Mouse (Mus musculus): ENCODE measurements at regions not wholly inside any gene's neighbourhood (a gene's known extent, or its start where the extent isn't known, plus 50 kb on each side); places are given as distances from the start of the nearest gene placed in this dataset.

DNA sequence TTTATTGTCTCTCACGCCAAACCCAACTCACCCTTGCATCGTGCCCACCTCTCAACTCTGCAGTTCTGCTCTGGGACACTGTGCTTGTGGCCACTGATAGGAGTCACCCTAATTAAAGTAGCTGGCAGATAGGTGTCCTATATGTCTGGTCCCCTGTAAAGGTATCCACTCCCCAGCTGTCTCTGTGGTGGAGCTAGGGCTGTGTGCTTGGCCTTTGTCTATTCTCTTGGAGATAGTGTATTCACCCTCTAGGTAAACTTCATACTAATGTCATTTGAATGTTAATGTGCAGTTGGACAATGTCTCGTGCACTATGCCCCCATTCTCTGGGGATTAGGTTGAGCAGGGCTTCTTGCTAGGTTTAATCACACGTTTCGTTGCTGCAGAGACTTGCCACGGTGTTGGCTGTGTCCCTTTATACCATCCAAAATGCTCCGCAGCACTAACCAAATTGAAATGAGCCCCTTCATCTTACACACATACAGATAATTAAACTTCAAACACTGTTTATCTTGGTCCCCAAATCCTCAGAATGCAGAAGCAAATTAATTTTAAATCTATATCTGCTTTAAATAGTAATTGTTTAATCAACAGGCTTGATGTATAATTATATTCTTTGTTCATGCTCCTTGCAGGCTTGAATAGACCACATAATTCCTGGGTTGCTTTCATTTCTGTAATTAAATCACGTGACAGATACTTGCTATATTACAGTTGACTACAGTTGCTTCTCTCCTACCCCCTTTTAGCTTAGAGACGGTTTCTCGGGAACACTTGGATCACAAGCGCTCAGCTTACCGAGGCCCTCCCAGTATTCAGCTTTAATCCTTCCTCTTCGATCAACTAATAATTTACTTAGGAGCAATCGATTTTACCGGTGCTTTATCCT, 453.0 kb upstream of the Slc30a5 start:
- no peaks in the 10 kb centered on the region for H3K27me3 ChIP-seq (ENCODE audit: control insufficient read depth, insufficient read depth, insufficient read length)
- no peak overlapping the region for H3K4me2 ChIP-seq (ENCODE audit: low read depth)
- TF ChIP-seq SRF (IDR thresholded peaks at IDR 0.05; ENCODE audit: control insufficient read depth, insufficient read length, low read depth) = no peak
- no peaks in the 10 kb centered on the region for H3K79me2 ChIP-seq (ENCODE audit: control insufficient read depth, insufficient read depth)
- H3K36me3 ChIP-seq (ENCODE audit: control insufficient read depth, insufficient read depth) = no peaks in the 10 kb centered on the region
- no peak overlapping the region for H3ac ChIP-seq (ENCODE audit: control insufficient read depth, insufficient read length)
- no peak overlapping the region for H3K4me3 ChIP-seq

DNA sequence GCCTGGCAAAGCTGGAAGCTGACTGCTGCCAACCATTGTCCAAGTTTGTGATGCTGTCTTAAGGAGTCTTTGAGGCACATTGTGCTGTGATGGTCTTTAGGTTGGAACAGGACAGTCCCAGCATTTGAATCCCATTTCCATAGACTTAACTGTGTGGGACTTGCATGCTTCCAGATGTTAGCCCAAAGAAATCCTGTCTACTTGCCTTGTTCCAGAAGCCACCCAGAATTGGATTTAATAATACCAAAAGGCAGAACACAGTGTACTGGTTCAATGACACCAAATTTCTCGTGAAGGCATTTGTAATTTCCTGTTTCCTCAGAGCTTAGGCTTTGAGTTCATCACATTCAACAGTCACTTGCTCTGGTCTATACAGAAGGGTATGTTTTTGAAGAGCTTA, 444.9 kb upstream of the Slc30a5 start:
- no peak for TF ChIP-seq MYOD1 (IDR thresholded peaks at IDR 0.05; ENCODE audit: control insufficient read depth in 1 of 3, insufficient read length in 2 of 3, low read depth in 2 of 3)
- TF ChIP-seq MAX (IDR thresholded peaks at IDR 0.05; ENCODE audit: low read depth) = no peak
- TF ChIP-seq CEBPB (IDR thresholded peaks at IDR 0.05; ENCODE audit: insufficient read depth, poor library complexity, severe bottlenecking) = no peak
- TF ChIP-seq MYOG (IDR thresholded peaks at IDR 0.05; ENCODE audit: control insufficient read depth in 1 of 3, insufficient read depth in 1 of 3, insufficient read length in 2 of 3, low read depth in 2 of 3) = no peak
- TF ChIP-seq POLR2A (IDR thresholded peaks at IDR 0.05; ENCODE audit: insufficient read length, low read depth) = no peak
- no peak for TF ChIP-seq REST (IDR thresholded peaks at IDR 0.05; ENCODE audit: insufficient read depth, insufficient read length)
- TF ChIP-seq TCF12 (IDR thresholded peaks at IDR 0.05; ENCODE audit: insufficient read depth, poor library complexity, severe bottlenecking) = no peak
- no peak for TF ChIP-seq E2F4 (IDR thresholded peaks at IDR 0.05; ENCODE audit: insufficient read depth)
- no peaks in the 10 kb centered on the region for H3K79me2 ChIP-seq (ENCODE audit: control insufficient read depth, insufficient read depth)
- H3ac ChIP-seq (ENCODE audit: control insufficient read depth, insufficient read length) = no peak overlapping the region
- H3K27me3 ChIP-seq (ENCODE audit: control insufficient read depth, insufficient read depth, insufficient read length) = no peaks in the 10 kb centered on the region
- no peak overlapping the region for H3K4me3 ChIP-seq
- H3K36me3 ChIP-seq (ENCODE audit: control insufficient read depth, insufficient read depth) = no peaks in the 10 kb centered on the region
- no peak overlapping the region for H3K4me2 ChIP-seq (ENCODE audit: low read depth)

DNA sequence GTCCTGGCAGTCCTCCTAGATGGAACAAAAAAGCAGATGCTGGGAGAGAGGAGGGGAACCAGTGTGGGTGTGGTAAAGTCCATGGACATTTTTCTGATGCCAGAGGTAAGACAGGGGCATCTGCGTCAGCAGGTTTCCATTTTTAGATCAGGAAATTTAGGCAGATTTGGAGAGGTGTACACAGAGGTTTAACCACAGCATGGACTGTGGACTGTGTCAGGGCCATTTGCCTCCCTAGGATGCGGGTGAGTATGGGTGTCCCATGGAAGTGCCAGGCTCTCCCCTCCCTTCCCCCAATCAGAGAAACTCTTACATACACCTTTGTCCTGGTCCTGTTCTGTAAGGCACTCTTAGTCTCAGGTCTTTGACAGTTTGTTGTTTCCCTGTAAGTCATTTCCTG, 443.5 kb upstream of the Slc30a5 start:
- no peak overlapping the region for H3K4me2 ChIP-seq (ENCODE audit: low read depth)
- no peak for TF ChIP-seq MAX (IDR thresholded peaks at IDR 0.05; ENCODE audit: low read depth)
- no peak overlapping the region for H3ac ChIP-seq (ENCODE audit: control insufficient read depth, insufficient read length)
- no peaks in the 10 kb centered on the region for H3K36me3 ChIP-seq (ENCODE audit: control insufficient read depth, insufficient read depth)
- no peak overlapping the region for H3K4me3 ChIP-seq
- H3K27me3 ChIP-seq (ENCODE audit: control insufficient read depth, insufficient read depth, insufficient read length) = no peaks in the 10 kb centered on the region
- H3K79me2 ChIP-seq (ENCODE audit: control insufficient read depth, insufficient read depth) = no peaks in the 10 kb centered on the region

DNA sequence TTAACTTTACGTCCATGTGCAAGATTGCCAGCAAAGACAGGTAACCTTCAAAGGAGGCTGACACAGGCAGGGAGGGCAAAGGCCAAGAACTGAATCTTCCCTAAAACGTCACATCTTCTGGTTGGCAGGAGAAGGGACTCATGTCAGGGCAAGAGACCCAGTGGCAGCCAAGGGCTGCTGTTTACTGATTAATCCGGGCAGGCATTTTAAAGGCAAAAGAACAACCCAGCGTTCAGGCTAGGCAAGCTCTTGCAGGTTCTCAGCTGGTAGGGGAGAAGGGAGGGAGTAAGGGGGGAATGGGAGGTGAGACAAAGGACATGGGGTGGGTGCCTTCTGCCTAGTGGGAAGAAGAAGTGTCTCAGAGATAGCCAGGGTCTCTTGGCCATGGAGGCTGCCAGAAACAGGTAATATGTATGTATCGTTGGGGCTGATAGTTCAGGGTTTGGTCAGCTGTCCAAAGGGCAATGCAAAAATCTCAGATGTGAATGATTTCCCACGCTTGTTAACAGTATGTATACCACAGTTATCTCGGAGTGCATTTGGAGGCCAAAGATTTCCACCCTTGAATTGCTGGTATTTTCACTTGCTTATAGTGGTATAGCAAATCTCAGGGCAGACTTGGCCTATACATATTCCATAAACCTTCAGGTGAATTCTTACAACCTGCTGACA, 441.4 kb upstream of the Slc30a5 start:
- Histone ChIP-seq H3K36me3 (ENCODE audit: control insufficient read depth, insufficient read depth) (no peaks in the 10 kb centered on the region), H3K4me3 (no peak overlapping the region), H3K4me2 (ENCODE audit: low read depth) (no peak overlapping the region), H3K79me2 (ENCODE audit: control insufficient read depth, insufficient read depth) (no peaks in the 10 kb centered on the region), H3K27me3 (ENCODE audit: control insufficient read depth, insufficient read depth, insufficient read length) (no peaks in the 10 kb centered on the region), H3ac (ENCODE audit: control insufficient read depth, insufficient read length) (no peak overlapping the region)
- TF ChIP-seq MYOD1 (IDR thresholded peaks at IDR 0.05; ENCODE audit: control insufficient read depth in 1 of 3, insufficient read length in 2 of 3, low read depth in 2 of 3) (no peak), POLR2AphosphoS2 (IDR thresholded peaks at IDR 0.05; ENCODE audit: insufficient read length, low read depth) (no peak), TCF3 (IDR thresholded peaks at IDR 0.05; ENCODE audit: insufficient read length, low read depth) (no peak), E2F4 (IDR thresholded peaks at IDR 0.05; ENCODE audit: insufficient read depth) (no peak), USF1 (IDR thresholded peaks at IDR 0.05; ENCODE audit: low read depth) (no peak), SRF (IDR thresholded peaks at IDR 0.05; ENCODE audit: control insufficient read depth, insufficient read length, low read depth) (no peak), REST (IDR thresholded peaks at IDR 0.05; ENCODE audit: insufficient read depth, insufficient read length) (no peak), TCF12 (IDR thresholded peaks at IDR 0.05; ENCODE audit: insufficient read depth, poor library complexity, severe bottlenecking) (no peak)

DNA sequence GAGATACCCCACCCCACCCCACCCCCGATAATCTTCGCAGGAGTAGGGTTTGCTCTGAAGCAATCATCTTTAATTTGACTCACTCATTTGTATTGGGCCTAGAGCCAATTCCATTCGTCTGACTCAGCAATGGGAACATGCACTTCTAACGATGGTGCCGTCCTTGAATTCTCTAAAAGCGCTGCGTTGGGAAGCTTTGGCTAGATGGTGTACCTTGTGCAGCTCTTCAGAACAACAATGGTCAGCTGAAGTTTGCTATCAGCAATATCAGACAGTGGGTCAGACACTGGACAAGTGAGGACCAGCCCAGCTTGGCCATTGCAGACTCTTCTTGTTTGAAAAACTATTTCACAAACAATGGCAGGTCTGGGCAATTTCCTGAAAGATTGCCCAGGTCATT, 440.1 kb upstream of the Slc30a5 start:
- H3K36me3 ChIP-seq (ENCODE audit: control insufficient read depth, insufficient read depth) = no peaks in the 10 kb centered on the region
- H3K4me2 ChIP-seq (ENCODE audit: low read depth) = no peak overlapping the region
- H3K27me3 ChIP-seq (ENCODE audit: control insufficient read depth, insufficient read depth, insufficient read length) = no peaks in the 10 kb centered on the region
- H3K4me3 ChIP-seq = no peak overlapping the region
- no peaks in the 10 kb centered on the region for H3K79me2 ChIP-seq (ENCODE audit: control insufficient read depth, insufficient read depth)
- TF ChIP-seq CEBPB (IDR thresholded peaks at IDR 0.05; ENCODE audit: insufficient read depth, poor library complexity, severe bottlenecking) (no peak), SRF (IDR thresholded peaks at IDR 0.05; ENCODE audit: control insufficient read depth, insufficient read length, low read depth) (no peak), USF1 (IDR thresholded peaks at IDR 0.05; ENCODE audit: low read depth) (no peak), TCF3 (IDR thresholded peaks at IDR 0.05; ENCODE audit: insufficient read length, low read depth) (no peak), TCF12 (IDR thresholded peaks at IDR 0.05; ENCODE audit: insufficient read depth, poor library complexity, severe bottlenecking) (no peak), REST (IDR thresholded peaks at IDR 0.05; ENCODE audit: insufficient read depth, insufficient read length) (no peak), POLR2A (IDR thresholded peaks at IDR 0.05; ENCODE audit: insufficient read length, low read depth) (no peak), MYOD1 (IDR thresholded peaks at IDR 0.05; ENCODE audit: control insufficient read depth in 1 of 3, insufficient read length in 2 of 3, low read depth in 2 of 3) (no peak), MAX (IDR thresholded peaks at IDR 0.05; ENCODE audit: low read depth) (no peak), POLR2AphosphoS2 (IDR thresholded peaks at IDR 0.05; ENCODE audit: insufficient read length, low read depth) (no peak), MYOG (IDR thresholded peaks at IDR 0.05; ENCODE audit: control insufficient read depth in 1 of 3, insufficient read depth in 1 of 3, insufficient read length in 2 of 3, low read depth in 2 of 3) (no peak), E2F4 (IDR thresholded peaks at IDR 0.05; ENCODE audit: insufficient read depth) (no peak)
- H3ac ChIP-seq (ENCODE audit: control insufficient read depth, insufficient read length) = no peak overlapping the region
